Mouse (Mus musculus) ovary, postnatal 36 days (tissue): ENCODE measurements around the gene Dnajc27.

Experiments used
- DNase-seq: peaks from one replicate; pipeline ENCODE4 v3.0.0; 2022; ENCODE audit warnings: low spot score, mixed read lengths

The Dnajc27 gene

GRCm38 (mm10) chr12:4083441-4083840 lies 1.1 kb downstream of the Dnajc27 start:
- no peak for DNase-seq

- peak; percentile 65 for DNase-seq
Observed at GRCm38 (mm10) chr12:4107383-4107782, 25.0 kb downstream of the Dnajc27 start.

- DNase-seq: no peak
Observed at GRCm38 (mm10) chr12:4116132-4116531, 33.7 kb downstream of the Dnajc27 start.

GRCm38 (mm10) chr12:4117136-4117535 lies 34.8 kb downstream of the Dnajc27 start:
- no peak for DNase-seq

GRCm38 (mm10) chr12:4117579-4117978 lies 35.2 kb downstream of the Dnajc27 start:
- DNase-seq: no peak

GRCm38 (mm10) chr12:4127346-4127745 lies 45.0 kb downstream of the Dnajc27 start:
- DNase-seq: no peak

GRCm38 (mm10) chr12:4132941-4133846 lies 50.8 kb downstream of the Dnajc27 start, which contains the start of gene Adcy3:
TSS of gene Adcy3 (plus strand) at chr12:4133103.
- DNase-seq: peak; percentile 66

GRCm38 (mm10) chr12:4133847-4134212 lies 51.4 kb downstream of the Dnajc27 start:
- DNase-seq: no peak

- no peak for DNase-seq
Observed at GRCm38 (mm10) chr12:4143179-4143578, 60.8 kb downstream of the Dnajc27 start.

GRCm38 (mm10) chr12:4150936-4151335 lies 68.6 kb downstream of the Dnajc27 start:
- DNase-seq: no peak

- no peak for DNase-seq
Observed at GRCm38 (mm10) chr12:4151969-4152368, 69.6 kb downstream of the Dnajc27 start.

GRCm38 (mm10) chr12:4157466-4157865 lies 75.1 kb downstream of the Dnajc27 start:
- no peak for DNase-seq

- DNase-seq: no peak
Observed at GRCm38 (mm10) chr12:4158179-4158578, 75.8 kb downstream of the Dnajc27 start.

GRCm38 (mm10) chr12:4158868-4159632 lies 76.7 kb downstream of the Dnajc27 start:
- no peak for DNase-seq
